Mouse (Mus musculus) liver, embryonic 12.5 days (tissue): ENCODE data around the gene Arhgdib. TPM values are rescaled to one million over a fixed set of nuclear protein-coding genes. Genes with fewer than 3 reads are reported as not detected.
"Not testable (repeated sequence)": the region's sequence is repeated elsewhere in the genome, so short reads cannot be mapped to it uniquely, and the experiment has no call there.

Source experiments
- ATAC-seq: fragments of 200-750 bp; cut with Nextera tagmentation; 2 replicates; pipeline ENCODE4 v1.8.0; 2017; ENCODE audit warnings: moderate number of reproducible peaks, mild to moderate bottlenecking, moderate library complexity
- H3K27ac ChIP-seq: fragments of 300-500 bp; sonication (generic); 2 replicates; pipeline ENCODE4 v1.5.1; 2016; ENCODE audit warnings: mild to moderate bottlenecking
- H3K27me3 ChIP-seq: fragments of 300-500 bp; sonication (generic); replicated peaks from 2 replicates; pipeline ENCODE4 v1.6.1; 2016; ENCODE audit warnings: mild to moderate bottlenecking, moderate library complexity
- H3K36me3 ChIP-seq: fragments of 300-500 bp; sonication (generic); 2 replicates; pipeline ENCODE4 v1.6.1; 2016; ENCODE audit warnings: mild to moderate bottlenecking, moderate library complexity
- H3K4me1 ChIP-seq: fragments of 300-500 bp; sonication (generic); 2 replicates; pipeline ENCODE4 v1.6.1; 2016
- H3K4me2 ChIP-seq: fragments of 300-500 bp; sonication (generic); 2 replicates; pipeline ENCODE4 v1.6.1; 2016; ENCODE audit warnings: mild to moderate bottlenecking, moderate library complexity
- H3K4me3 ChIP-seq: fragments of 300-500 bp; sonication (generic); 2 replicates; pipeline ENCODE4 v1.5.1; 2016; ENCODE audit warnings: mild to moderate bottlenecking, moderate library complexity
- H3K9ac ChIP-seq: fragments of 300-500 bp; sonication (generic); 2 replicates; pipeline ENCODE4 v1.6.1; 2016; ENCODE audit warnings: mild to moderate bottlenecking, moderate library complexity
- H3K9me3 ChIP-seq: fragments of 300-500 bp; sonication (generic); replicated peaks from 2 replicates; pipeline ENCODE4 v1.6.1; 2016; ENCODE audit warnings: mild to moderate bottlenecking, moderate library complexity
- WGBS: fragments of 180-500 bp; shearing (Covaris S2); methylation state at CpG from one replicate; pipeline ENCODE4 v1.1.7; 2016; ENCODE audit not compliant: insufficient replicate concordance; 5-methylcytosine and 5-hydroxymethylcytosine counted together
- polyA plus RNA-seq: library from polyadenylated mRNA; unstranded; fragments of >200 nt; fragmentation: Nextera tagmentation; extraction: Ambion mirVana; gene quantifications from 2 replicates; pipeline ENCODE4 v1.2.1, GENCODE M21; 2016

Arhgdib gene
- polyA plus RNA-seq, 1 experiment from 2014 or later: 120 TPM

DNA sequence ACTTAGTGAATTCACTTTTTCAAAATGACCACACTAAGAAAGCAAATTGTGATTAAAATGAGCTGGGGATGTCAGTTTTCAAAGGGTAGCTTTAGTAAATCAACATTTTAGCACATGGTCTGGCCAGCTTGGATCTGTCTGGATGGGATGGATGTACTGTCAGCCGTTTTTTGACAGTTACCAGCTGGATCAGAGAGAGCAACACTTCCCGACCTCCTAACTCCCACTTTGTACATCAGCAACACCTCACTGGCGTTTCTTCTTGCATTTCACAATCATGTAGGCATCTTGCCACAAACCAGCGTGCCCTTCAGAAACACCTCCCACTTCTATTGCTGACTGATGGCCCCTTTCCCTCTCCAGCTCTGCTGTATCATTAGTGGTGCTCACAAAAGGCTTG lies 43.5 kb downstream of the Arhgdib start:
- H3K4me1 ChIP-seq: peaks cover 26% of the 10 kb centered on the region
- no peaks in the 10 kb centered on the region for H3K36me3 ChIP-seq
- H3K27me3 ChIP-seq: no peaks in the 10 kb centered on the region
- ATAC-seq: no peak
- H3K27ac ChIP-seq: no peak overlapping the region
- no peaks in the 10 kb centered on the region for H3K9me3 ChIP-seq
- 37% methylated on average over 4 of the region's 4 CpGs for WGBS
- no peak overlapping the region for H3K4me3 ChIP-seq
- H3K9ac ChIP-seq: no peak overlapping the region
- no peak overlapping the region for H3K4me2 ChIP-seq

DNA sequence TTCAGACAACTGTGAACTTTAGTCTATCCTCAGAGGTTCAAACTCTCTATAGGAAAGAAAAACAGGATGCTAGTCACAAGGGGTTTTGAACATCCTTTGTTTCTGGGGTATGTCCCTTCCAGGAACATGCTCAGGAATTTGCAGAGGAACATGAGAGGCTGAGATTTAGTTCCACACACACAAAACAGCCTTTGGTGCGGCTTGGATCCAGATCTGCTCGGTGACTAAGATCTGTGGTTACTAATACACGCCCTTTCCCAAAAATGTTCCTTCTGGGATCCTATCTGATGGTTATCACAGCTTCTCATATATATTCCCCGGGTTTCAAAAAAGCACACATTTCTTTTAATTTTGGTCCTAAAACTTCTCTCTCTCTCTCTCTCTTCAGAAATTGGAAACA lies 43.9 kb downstream of the Arhgdib start:
- H3K4me2 ChIP-seq: no peak overlapping the region
- H3K9ac ChIP-seq: no peak overlapping the region
- H3K27ac ChIP-seq: no peak overlapping the region
- no peaks in the 10 kb centered on the region for H3K9me3 ChIP-seq
- H3K4me1 ChIP-seq: peaks cover 26% of the 10 kb centered on the region
- WGBS: 58% methylated on average over 4 of the region's 4 CpGs
- H3K4me3 ChIP-seq: no peak overlapping the region
- H3K36me3 ChIP-seq: no peaks in the 10 kb centered on the region
- no peak for ATAC-seq
- H3K27me3 ChIP-seq: no peaks in the 10 kb centered on the region

DNA sequence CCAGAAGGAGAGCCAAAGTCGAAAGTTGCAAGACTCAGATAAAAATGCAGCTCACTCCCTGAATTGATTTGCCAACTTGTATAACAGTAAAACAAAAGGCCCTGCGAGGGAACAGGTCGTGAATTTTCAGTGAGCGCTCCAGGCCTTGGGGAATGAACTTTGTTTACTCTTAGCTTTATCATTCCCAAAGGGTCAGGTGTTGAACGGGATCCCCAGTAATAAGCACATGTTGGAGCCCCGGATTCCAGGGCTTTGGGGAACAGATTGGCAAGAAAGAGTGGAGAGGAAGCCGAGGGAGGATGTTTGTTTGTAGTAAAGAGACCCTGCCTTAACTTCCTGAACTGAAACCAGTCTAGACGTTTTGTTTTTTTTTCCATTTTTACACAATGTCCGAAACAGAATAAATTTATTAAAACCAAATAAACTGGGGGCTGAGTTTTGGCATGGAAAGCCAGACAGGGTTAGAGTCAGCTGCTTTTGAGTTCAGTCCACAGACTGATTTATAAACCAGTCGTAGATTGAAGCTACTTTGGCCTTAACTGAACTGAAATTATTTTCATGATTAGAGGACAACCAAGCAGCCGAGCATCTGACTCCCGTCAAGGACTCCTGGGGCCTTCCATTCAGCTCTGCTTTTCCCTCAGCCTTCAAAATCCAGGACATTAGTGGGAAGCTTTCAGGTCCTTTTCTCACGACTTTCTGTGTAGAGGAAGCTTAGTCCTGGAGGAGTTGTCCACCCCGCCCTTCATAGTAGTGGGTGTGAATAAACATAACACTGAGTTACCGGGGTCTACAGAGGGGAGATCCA lies 47.0 kb downstream of the Arhgdib start:
- no peak overlapping the region for H3K4me2 ChIP-seq
- no peaks in the 10 kb centered on the region for H3K9me3 ChIP-seq
- no peak overlapping the region for H3K4me3 ChIP-seq
- WGBS: 51% methylated on average over 15 of the region's 15 CpGs
- no peak overlapping the region for H3K9ac ChIP-seq
- no peak overlapping the region for H3K27ac ChIP-seq
- H3K4me1 ChIP-seq: peaks cover 18% of the 10 kb centered on the region
- no peak for ATAC-seq
- H3K27me3 ChIP-seq: no peaks in the 10 kb centered on the region
- H3K36me3 ChIP-seq: no peaks in the 10 kb centered on the region

DNA sequence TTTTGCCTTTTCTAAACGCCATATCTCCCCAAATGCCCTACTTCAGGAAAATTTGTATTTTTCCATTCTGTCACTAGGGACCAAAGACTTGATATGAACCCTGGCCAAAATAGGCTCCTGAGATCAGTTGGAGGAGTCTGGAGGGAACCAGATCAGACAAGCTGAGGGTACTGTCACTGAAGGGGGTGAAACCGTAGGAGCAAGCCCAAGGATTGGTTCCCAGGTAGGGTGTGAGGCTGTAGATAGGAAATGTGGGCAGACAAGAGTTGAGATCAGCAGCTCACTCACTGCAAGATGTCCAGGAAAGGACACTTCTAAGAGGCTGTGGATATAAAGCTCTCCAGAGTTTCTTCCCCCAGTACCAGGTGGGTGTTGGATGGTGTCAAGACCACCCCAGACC lies 49.7 kb downstream of the Arhgdib start:
- Histone ChIP-seq H3K4me1 (peaks cover 18% of the 10 kb centered on the region), H3K9ac (no peak overlapping the region), H3K27me3 (no peaks in the 10 kb centered on the region), H3K27ac (no peak overlapping the region), H3K36me3 (no peaks in the 10 kb centered on the region), H3K9me3 (no peaks in the 10 kb centered on the region), H3K4me3 (no peak overlapping the region), H3K4me2 (no peak overlapping the region)
- ATAC-seq: peak; percentile 81
- WGBS: 31% methylated on average over 2 of the region's 2 CpGs

DNA sequence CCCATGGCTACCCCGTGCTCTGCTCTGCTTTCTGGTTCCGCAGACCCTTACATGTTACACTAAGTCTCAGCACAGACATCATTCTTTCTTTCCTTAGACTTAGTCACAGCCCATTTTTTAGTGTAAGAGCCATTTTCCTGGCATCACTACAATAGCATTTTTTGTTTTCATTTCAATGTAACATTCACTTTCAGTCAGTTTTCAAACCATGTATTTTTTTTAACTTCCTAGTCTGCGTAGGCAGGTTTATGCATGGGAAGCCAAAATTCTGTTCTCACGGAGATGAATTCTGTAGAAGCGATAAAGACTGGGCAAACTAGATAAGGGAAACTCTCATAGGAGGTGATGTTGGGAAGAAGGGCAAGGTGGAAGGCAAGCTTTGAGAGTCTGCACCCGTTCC lies 52.1 kb downstream of the Arhgdib start:
- no peak for ATAC-seq
- 73% methylated on average over 6 of the region's 6 CpGs for WGBS
- Histone ChIP-seq H3K27ac (no peak overlapping the region), H3K9me3 (no peaks in the 10 kb centered on the region), H3K4me3 (no peak overlapping the region), H3K27me3 (no peaks in the 10 kb centered on the region), H3K4me2 (no peak overlapping the region), H3K9ac (no peak overlapping the region), H3K4me1 (peaks cover 18% of the 10 kb centered on the region), H3K36me3 (no peaks in the 10 kb centered on the region)

DNA sequence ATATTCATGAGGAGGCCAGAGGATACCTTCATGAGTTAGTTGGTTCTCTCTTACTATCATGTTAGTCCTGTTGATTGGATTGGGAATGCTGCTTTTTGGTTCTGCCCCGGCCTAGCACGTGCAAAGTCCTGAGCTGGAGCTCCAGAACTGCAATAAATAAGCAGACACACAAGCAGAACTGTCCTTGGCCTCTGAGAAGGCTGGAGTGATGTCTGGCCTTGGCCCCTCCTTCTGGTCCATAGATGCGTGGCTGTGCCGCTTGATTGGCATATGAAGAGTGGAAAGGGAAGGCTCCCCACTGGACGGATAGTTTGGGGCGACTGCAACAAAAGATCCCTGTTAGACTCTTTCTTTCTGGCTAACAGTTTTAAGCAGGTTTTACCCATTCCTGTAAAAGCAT lies 52.6 kb downstream of the Arhgdib start:
- Histone ChIP-seq H3K36me3 (no peaks in the 10 kb centered on the region), H3K4me3 (no peak overlapping the region), H3K9me3 (no peaks in the 10 kb centered on the region), H3K9ac (no peak overlapping the region), H3K27me3 (no peaks in the 10 kb centered on the region), H3K4me1 (peaks cover 14% of the 10 kb centered on the region), H3K4me2 (no peak overlapping the region), H3K27ac (no peak overlapping the region)
- ATAC-seq: no peak
- 81% methylated on average over 6 of the region's 6 CpGs for WGBS

DNA sequence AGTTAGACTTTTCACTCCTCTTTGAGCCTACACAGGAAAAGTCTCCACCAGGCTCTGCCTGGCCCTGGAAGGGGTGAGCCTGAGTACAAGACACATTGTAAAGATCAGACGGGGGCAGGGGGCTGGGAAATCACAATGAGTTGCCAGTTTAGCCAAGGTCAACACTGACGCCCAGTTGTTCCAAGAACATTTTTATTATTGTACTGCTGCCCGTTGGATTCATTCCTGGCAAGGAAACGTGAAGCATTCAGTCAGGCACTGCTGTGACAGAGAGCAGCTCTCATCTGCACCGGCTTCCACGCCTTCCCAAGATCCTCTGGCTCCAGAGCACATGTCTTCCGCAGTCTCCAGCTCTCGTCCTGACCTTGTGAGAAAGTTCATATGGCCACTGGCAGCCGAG lies 53.8 kb downstream of the Arhgdib start:
- no peaks in the 10 kb centered on the region for H3K36me3 ChIP-seq
- no peak overlapping the region for H3K4me2 ChIP-seq
- ATAC-seq: no peak
- H3K27ac ChIP-seq: no peak overlapping the region
- H3K9ac ChIP-seq: no peak overlapping the region
- WGBS: 67% methylated on average over 9 of the region's 9 CpGs
- H3K4me3 ChIP-seq: no peak overlapping the region
- H3K27me3 ChIP-seq: no peaks in the 10 kb centered on the region
- peaks cover 9% of the 10 kb centered on the region for H3K4me1 ChIP-seq
- no peaks in the 10 kb centered on the region for H3K9me3 ChIP-seq

DNA sequence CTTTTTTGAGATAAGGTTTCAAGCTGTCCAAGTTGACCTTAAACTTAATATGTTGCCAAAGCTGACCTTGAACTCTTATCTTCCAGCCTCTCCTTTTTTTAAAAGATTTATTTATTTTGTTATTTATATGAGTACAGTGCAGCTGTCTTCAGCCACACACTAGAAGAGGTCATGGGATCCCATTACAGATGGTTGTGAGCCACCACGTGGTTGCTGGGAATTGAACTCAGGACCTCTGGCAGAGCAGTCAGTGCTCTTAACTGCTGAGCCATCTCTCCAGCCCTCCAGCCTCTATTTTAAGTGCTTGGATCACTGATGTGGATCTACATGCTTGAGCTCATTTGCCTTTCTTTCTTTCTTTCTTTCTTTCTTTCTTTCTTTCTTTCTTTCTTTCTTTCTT lies 56.9 kb downstream of the Arhgdib start:
- not testable (repeated sequence) for H3K9me3 ChIP-seq, H3K4me1 ChIP-seq, H3K27me3 ChIP-seq, ATAC-seq, H3K36me3 ChIP-seq, H3K4me3 ChIP-seq, H3K4me2 ChIP-seq, H3K27ac ChIP-seq, H3K9ac ChIP-seq
- WGBS: 41% methylated on average over 1 of the region's 1 CpGs

DNA sequence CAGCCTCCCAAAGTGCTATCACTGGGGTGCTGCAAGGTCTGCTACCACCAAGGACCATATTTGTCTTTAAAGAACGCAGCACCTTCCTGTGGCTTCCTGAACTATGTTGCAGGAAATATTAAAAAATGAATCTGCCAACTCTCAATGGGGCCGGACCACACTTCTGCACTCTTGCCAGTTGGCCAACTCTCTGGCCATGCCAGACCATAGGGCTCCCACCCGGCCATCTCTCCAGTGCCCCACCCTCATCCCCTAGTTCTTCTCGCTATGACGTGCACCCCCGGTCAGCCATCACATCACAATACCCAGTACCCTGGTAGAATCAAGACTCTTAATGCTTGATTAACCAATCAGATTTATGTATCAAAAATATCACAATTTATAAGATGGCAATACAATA lies 57.7 kb downstream of the Arhgdib start:
- H3K9ac ChIP-seq: no peak overlapping the region
- H3K27me3 ChIP-seq: no peaks in the 10 kb centered on the region
- no peaks in the 10 kb centered on the region for H3K9me3 ChIP-seq
- no peak overlapping the region for H3K27ac ChIP-seq
- no peaks in the 10 kb centered on the region for H3K36me3 ChIP-seq
- no peak for ATAC-seq
- WGBS: 78% methylated on average over 6 of the region's 6 CpGs
- no peak overlapping the region for H3K4me3 ChIP-seq
- H3K4me2 ChIP-seq: no peak overlapping the region
- no peaks in the 10 kb centered on the region for H3K4me1 ChIP-seq

DNA sequence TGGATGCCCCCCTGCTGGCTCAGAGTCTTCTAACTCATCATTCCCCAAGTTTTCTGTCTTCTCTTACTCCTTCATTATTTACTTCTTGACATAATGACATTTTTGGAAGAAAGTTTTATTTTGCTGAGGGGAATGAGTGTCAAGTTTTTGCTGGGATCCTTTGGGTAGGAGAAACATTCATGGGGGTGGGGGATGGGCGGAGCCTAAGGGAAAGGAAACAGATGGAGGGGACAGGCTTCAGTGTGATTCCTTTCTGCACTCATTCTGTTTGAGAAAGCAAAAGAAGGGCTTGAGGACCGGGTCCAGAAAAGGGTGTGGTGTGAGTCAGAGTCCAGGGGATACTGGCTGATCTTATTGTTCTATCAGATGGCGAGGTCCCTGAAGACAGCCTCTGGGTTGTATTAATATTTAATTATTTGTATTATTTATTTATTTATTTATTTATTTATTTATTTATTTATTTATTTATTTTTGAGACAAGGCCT lies 58.2 kb downstream of the Arhgdib start:
- H3K36me3 ChIP-seq: no peaks in the 10 kb centered on the region
- no peaks in the 10 kb centered on the region for H3K9me3 ChIP-seq
- no peak overlapping the region for H3K4me3 ChIP-seq
- H3K27me3 ChIP-seq: no peaks in the 10 kb centered on the region
- H3K27ac ChIP-seq: no peak overlapping the region
- 52% methylated on average over 3 of the region's 3 CpGs for WGBS
- H3K4me1 ChIP-seq: no peaks in the 10 kb centered on the region
- H3K4me2 ChIP-seq: no peak overlapping the region
- ATAC-seq: no peak
- no peak overlapping the region for H3K9ac ChIP-seq

DNA sequence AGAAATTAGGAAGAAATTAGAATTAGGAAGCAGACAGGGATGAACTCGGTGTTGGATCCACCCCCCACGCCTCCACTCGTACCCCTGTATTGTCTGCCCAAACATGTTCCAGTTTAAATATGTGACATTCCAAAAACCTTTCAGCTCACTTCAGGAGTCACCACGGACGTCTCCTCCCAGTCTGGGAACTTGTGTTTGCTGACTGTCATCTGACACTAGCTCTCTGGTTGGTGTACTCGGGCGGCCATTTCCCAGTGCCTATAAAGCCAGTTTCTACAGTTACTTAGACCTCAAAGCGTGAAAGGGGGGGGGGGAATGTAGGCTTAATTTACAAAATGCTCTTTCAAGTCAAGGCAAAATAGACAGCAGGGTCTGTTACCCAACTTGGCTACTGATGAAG lies 60.0 kb downstream of the Arhgdib start:
- Histone ChIP-seq H3K9me3 (no peaks in the 10 kb centered on the region), H3K27ac (no peak overlapping the region), H3K36me3 (no peaks in the 10 kb centered on the region), H3K4me1 (no peaks in the 10 kb centered on the region), H3K4me2 (no peak overlapping the region), H3K4me3 (no peak overlapping the region), H3K9ac (no peak overlapping the region), H3K27me3 (no peaks in the 10 kb centered on the region)
- 63% methylated on average over 8 of the region's 8 CpGs for WGBS
- no peak for ATAC-seq

DNA sequence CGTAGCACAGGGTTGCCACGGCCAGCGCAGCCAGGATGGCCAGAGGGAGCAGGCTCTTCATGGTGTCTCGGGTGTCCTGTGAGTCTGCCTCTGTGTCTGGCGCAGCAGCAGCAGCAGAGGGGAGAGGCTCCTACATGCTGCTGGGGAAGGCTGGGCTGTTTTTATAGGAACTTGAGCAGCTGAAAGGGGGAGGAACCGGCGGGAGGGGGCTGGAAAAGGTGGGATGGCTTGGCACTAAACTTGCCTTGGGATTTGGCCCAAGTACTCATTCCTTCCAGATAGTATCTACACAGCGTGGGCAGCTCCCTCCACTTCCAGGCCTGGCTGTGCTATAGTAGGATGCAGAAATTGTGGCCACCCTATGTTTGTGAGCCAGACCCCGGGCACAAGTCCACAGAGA lies 66.0 kb downstream of the Arhgdib start, which contains the start of gene Mgp:
Gene Mgp, minus strand, starts transcription at position 154 of the 400 bp plus-strand sequence.
- Histone ChIP-seq H3K27me3 (no peaks in the 10 kb centered on the region), H3K27ac (no peak within 1 kb of the TSS), H3K4me1 (no peaks in the 10 kb centered on the region), H3K36me3 (no peaks in the 10 kb centered on the region), H3K4me3 (no peak within 1 kb of the TSS), H3K9ac (no peak within 1 kb of the TSS), H3K4me2 (no peak within 1 kb of the TSS), H3K9me3 (no peaks in the 10 kb centered on the region)
- ATAC-seq: no peak
- 49% methylated on average over 9 of the region's 9 CpGs for WGBS

DNA sequence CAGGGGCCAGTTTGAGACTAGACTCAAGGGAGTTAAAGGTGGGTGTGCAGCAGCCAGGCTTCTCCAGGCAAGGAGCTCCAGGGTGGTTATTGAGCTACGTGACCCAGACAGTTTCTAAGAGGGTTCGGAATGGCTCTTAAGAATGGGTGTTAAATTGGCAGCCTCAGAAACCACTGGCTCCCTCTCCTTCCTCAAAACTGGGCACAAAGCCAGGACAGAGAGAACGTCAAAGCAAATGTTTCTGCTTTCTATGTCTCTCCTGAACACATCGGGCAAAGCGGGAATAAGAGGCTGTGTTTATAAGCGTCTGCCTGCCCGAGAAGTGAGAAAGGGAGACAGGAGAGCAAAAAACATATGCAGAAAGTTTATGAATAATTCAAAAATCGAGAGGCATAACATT lies 67.1 kb downstream of the Arhgdib start:
- H3K27ac ChIP-seq: no peak overlapping the region
- no peak for ATAC-seq
- no peak overlapping the region for H3K4me3 ChIP-seq
- H3K36me3 ChIP-seq: no peaks in the 10 kb centered on the region
- no peaks in the 10 kb centered on the region for H3K4me1 ChIP-seq
- H3K4me2 ChIP-seq: no peak overlapping the region
- H3K9me3 ChIP-seq: no peaks in the 10 kb centered on the region
- H3K9ac ChIP-seq: no peak overlapping the region
- H3K27me3 ChIP-seq: no peaks in the 10 kb centered on the region
- WGBS: 58% methylated on average over 8 of the region's 8 CpGs
